21 mouse cellular contexts compared by ENCODE assay signal in the genomic region with DNA sequence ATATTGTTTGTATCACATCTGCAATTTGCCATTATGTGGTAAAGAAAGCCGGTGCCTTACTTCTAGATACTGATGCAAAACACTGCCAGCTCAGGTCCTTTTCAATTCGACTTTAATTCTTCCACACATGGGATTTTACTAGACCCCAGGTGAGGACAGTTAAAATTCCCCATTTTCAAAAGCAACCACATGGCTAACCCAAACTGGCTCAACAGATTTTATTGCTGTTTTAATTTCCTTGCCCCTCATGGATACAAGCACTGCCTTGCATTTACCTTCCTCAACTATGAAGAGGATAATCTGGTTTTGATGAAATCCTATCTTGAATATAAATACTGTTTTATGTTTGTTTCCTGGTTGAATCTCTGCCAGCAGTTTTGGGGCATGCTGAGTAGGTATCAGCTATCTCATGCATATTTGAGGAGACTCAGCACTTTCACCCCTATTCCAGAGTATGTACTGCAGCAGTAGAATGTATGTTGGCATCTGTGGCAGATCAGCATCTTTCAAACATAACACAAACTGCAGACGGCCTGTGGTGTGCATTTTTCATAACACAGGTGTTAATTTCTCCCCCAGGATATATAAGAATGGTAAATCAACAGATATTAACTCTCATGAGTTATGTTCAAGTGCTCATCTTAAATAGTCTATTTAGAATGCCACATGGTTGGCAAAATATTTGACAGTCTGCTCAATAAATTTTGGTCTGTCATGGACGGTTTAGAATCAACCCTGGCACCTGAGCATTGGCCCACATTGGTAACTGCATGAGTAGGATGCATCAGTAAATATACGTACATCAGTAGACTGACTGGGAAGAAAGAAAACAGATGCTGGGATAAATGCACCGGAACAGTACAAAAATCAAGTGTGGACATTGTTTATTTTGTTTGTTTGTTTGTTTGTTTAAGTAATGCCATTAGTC.
"Had no signal": no experiment of that assay in that cellular context is flagged by ENCODE, and none has a peak within 500 bp of the region (broad histone marks: within the 10 kb centered on the region; RNA-seq: fewer than 3 reads in every experiment).

No protein-coding gene starts in this region.

- H3K27me3 ChIP-seq: liver, embryonic 12.5 days; liver, embryonic 15.5 days; lung, embryonic 15.5 days; megakaryocyte, embryonic 14.5 days; midbrain, embryonic 13.5 days; stomach, embryonic 15.5 days had no signal

- H3K36me3 ChIP-seq: liver, embryonic 12.5 days; liver, embryonic 15.5 days; lung, embryonic 15.5 days; midbrain, embryonic 10.5 days; midbrain, embryonic 13.5 days; stomach, embryonic 15.5 days had no signal

- H3K27ac ChIP-seq: liver, embryonic 12.5 days; liver, embryonic 15.5 days; lung, embryonic 15.5 days; midbrain, embryonic 10.5 days; midbrain, embryonic 13.5 days; stomach, embryonic 15.5 days had no signal

- H3K9ac ChIP-seq: liver, embryonic 12.5 days; liver, embryonic 15.5 days; lung, embryonic 15.5 days; midbrain, embryonic 13.5 days; stomach, embryonic 15.5 days had no signal

- DNase-seq: kidney, adult 18-20 months; kidney, adult 9 months; kidney, postnatal 14 days; kidney, postnatal 4 days; left cerebral cortex, postnatal 4 days; liver; lung, adult 18-20 months; lung, postnatal 10 days; lung, postnatal 36 days; thymus, adult 18-20 months; thymus, postnatal 36 days had no signal

- H3K4me3 ChIP-seq: liver, embryonic 12.5 days; liver, embryonic 15.5 days; lung, embryonic 15.5 days; megakaryocyte, embryonic 14.5 days; midbrain, embryonic 10.5 days; midbrain, embryonic 13.5 days; myocyte; stomach, embryonic 15.5 days had no signal

- H3K4me2 ChIP-seq: liver, embryonic 12.5 days; liver, embryonic 15.5 days; lung, embryonic 15.5 days; midbrain, embryonic 13.5 days; stomach, embryonic 15.5 days had no signal

- H3K4me1 ChIP-seq: liver, embryonic 12.5 days; liver, embryonic 15.5 days; lung, embryonic 15.5 days; megakaryocyte, embryonic 14.5 days; midbrain, embryonic 10.5 days; midbrain, embryonic 13.5 days; stomach, embryonic 15.5 days had no signal

- H3K9me3 ChIP-seq: liver, embryonic 12.5 days; liver, embryonic 15.5 days; lung, embryonic 15.5 days; megakaryocyte, embryonic 14.5 days; midbrain, embryonic 10.5 days; midbrain, embryonic 13.5 days; stomach, embryonic 15.5 days had no signal

- ATAC-seq: intestine, embryonic 16.5 days; liver, embryonic 12.5 days; midbrain, embryonic 13.5 days; midbrain, embryonic 16.5 days had no signal
